Mouse (Mus musculus) embryonic facial prominence, embryonic 12.5 days (tissue): ENCODE measurements at regions not wholly inside any gene's neighbourhood (a gene's known extent, or its start where the extent isn't known, plus 50 kb on each side); places are given as distances from the start of the nearest gene placed in this dataset.
A peak's percentile ranks its signal among the peaks of the same experiment; 100 is the strongest.

Experiments used
- ATAC-seq: fragments of 200-750 bp; cut with Nextera tagmentation; 2 replicates; pipeline ENCODE4 v1.8.0; 2017; ENCODE audit not compliant: insufficient number of reproducible peaks, insufficient read depth, low FRiP score, low TSS enrichment
- H3K27ac ChIP-seq: fragments of 300-500 bp; sonication (generic); 2 replicates; pipeline ENCODE4 v1.5.1; 2016; ENCODE audit warnings: mild to moderate bottlenecking
- H3K27me3 ChIP-seq: fragments of 300-500 bp; sonication (generic); 2 replicates; pipeline ENCODE4 v1.6.1; 2016; ENCODE audit warnings: mild to moderate bottlenecking, moderate library complexity
- H3K36me3 ChIP-seq: fragments of 300-500 bp; sonication (generic); 2 replicates; pipeline ENCODE4 v1.6.1; 2016; ENCODE audit warnings: mild to moderate bottlenecking
- H3K4me1 ChIP-seq: fragments of 300-500 bp; sonication (generic); 2 replicates; pipeline ENCODE4 v1.6.1; 2016
- H3K4me2 ChIP-seq: fragments of 300-500 bp; sonication (generic); replicated peaks from 2 replicates; pipeline ENCODE4 v1.6.1; 2016; ENCODE audit warnings: mild to moderate bottlenecking, moderate library complexity
- H3K4me3 ChIP-seq: fragments of 300-500 bp; sonication (generic); 2 replicates; pipeline ENCODE4 v1.5.1; 2016; ENCODE audit warnings: mild to moderate bottlenecking
- H3K9ac ChIP-seq: fragments of 300-500 bp; sonication (generic); 2 replicates; pipeline ENCODE4 v1.6.1; 2016; ENCODE audit warnings: mild to moderate bottlenecking, moderate library complexity
- H3K9me3 ChIP-seq: fragments of 300-500 bp; sonication (generic); 2 replicates; pipeline ENCODE4 v1.6.1; 2016; ENCODE audit warnings: mild to moderate bottlenecking, moderate library complexity
- WGBS: fragments of 180-500 bp; shearing (Covaris S2); methylation state at CpG from one replicate; pipeline ENCODE4 v1.1.7; 2016; 5-methylcytosine and 5-hydroxymethylcytosine counted together

- WGBS, result 47% methylated on average over 12 of the region's 12 CpGs
- 0 out of 2 replicates have a peak, but pooled peaks have one; percentile 28 for ATAC-seq
- no peak overlapping the region for H3K9ac ChIP-seq
- H3K4me3 ChIP-seq, result no peak overlapping the region
- no peak overlapping the region for H3K27ac ChIP-seq
- H3K27me3 ChIP-seq, result no peaks in the 10 kb centered on the region
- H3K36me3 ChIP-seq, result no peaks in the 10 kb centered on the region
- no peak overlapping the region for H3K4me2 ChIP-seq
- H3K4me1 ChIP-seq, result peaks cover 10% of the 10 kb centered on the region
- no peaks in the 10 kb centered on the region for H3K9me3 ChIP-seq
These were observed 53.0 kb upstream of the Bach1 start for GRCm38 (mm10) chr16:87645526-87646434.

DNA sequence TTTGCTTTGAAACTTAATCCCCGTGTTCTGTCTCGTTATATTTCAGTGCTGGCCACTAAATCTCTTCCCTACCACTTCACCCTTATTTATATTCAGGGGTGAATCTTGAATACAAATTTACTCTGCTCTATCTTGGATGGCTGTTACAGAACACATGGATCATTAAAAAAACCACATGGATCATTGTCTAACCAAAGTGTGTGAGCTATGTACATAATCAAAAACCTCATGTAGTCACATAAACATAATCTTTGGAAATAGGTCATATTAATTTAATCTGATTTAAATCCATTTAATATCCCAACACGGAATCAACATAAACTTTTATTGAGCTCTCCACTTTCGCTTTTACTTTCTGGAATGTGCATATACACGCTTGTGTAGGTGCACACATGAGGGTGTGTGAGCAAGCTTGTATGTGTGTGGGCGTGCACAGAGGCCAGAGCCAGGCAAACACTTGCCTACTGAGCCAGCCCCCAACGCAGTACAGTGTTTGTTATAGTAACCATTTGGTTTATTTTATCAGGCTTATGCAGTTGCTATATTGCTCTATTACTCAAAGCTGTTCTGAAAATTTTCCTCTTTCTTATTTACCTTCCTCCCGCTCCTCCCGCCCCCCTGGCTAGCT, 52.2 kb upstream of the Bach1 start:
- no peak for ATAC-seq
- Histone ChIP-seq H3K27me3 (no peaks in the 10 kb centered on the region), H3K4me2 (no peak overlapping the region), H3K27ac (no peak overlapping the region), H3K9me3 (no peaks in the 10 kb centered on the region), H3K4me1 (peaks cover 10% of the 10 kb centered on the region), H3K36me3 (no peaks in the 10 kb centered on the region), H3K4me3 (no peak overlapping the region), H3K9ac (no peak overlapping the region)
- WGBS, result 71% methylated on average over 9 of the region's 9 CpGs
